Mouse (Mus musculus): ENCODE data around the gene Tmigd3. TPM values are rescaled to one million over a fixed set of nuclear protein-coding genes. Genes with fewer than 3 reads are reported as not detected.

Tmigd3 gene
- polyA plus RNA-seq, 1 experiment: not detected

- Histone ChIP-seq H3K36me3 (ENCODE audit: control insufficient read depth, insufficient read depth) (no peaks in the 10 kb centered on the region), H3K27me3 (ENCODE audit: control insufficient read depth, insufficient read depth, insufficient read length) (peaks cover 12% of the 10 kb centered on the region), H3K4me3 (ENCODE audit: insufficient read depth, poor library complexity, severe bottlenecking) (no peak overlapping the region), H3K79me2 (ENCODE audit: control insufficient read depth, insufficient read depth) (no peaks in the 10 kb centered on the region), H3K79me3 (ENCODE audit: low read depth) (no peaks in the 10 kb centered on the region), H3ac (ENCODE audit: control insufficient read depth, insufficient read length, low read depth) (no peak overlapping the region)
- TF ChIP-seq CTCF (IDR thresholded peaks at IDR 0.05; ENCODE audit: control insufficient read depth, insufficient read depth, insufficient read length): no peak
- no peak for TF ChIP-seq CEBPB (IDR thresholded peaks at IDR 0.05; ENCODE audit: low read depth)
- TF ChIP-seq FOSL1 (IDR thresholded peaks at IDR 0.05; ENCODE audit: insufficient read depth, low read length, poor library complexity, severe bottlenecking): no peak
- no peak for TF ChIP-seq MAX (IDR thresholded peaks at IDR 0.05)
- no peak for TF ChIP-seq USF1 (IDR thresholded peaks at IDR 0.05; ENCODE audit: low read depth)
- no peak for TF ChIP-seq MYOG (IDR thresholded peaks at IDR 0.05; ENCODE audit: control insufficient read depth, extremely low read depth, insufficient read length)
- TF ChIP-seq MYOD1 (IDR thresholded peaks at IDR 0.05; ENCODE audit: control insufficient read depth, insufficient read length, low read depth): no peak
Measured at GRCm38 (mm10) chr3:105846294-105847069, 24.2 kb upstream of the Tmigd3 start.

- H3K36me3 ChIP-seq (ENCODE audit: control insufficient read depth, insufficient read depth): no peaks in the 10 kb centered on the region
- H3K4me3 ChIP-seq (ENCODE audit: insufficient read depth, poor library complexity, severe bottlenecking): no peak overlapping the region
- TF ChIP-seq CTCF (IDR thresholded peaks at IDR 0.05; ENCODE audit: control insufficient read depth, insufficient read depth, insufficient read length) (no peak), MYOD1 (IDR thresholded peaks at IDR 0.05; ENCODE audit: control insufficient read depth, insufficient read length, low read depth) (no peak), FOSL1 (IDR thresholded peaks at IDR 0.05; ENCODE audit: insufficient read depth, low read length, poor library complexity, severe bottlenecking) (no peak), MYOG (IDR thresholded peaks at IDR 0.05; ENCODE audit: control insufficient read depth, extremely low read depth, insufficient read length) (no peak), USF1 (IDR thresholded peaks at IDR 0.05; ENCODE audit: low read depth) (no peak)
- no peaks in the 10 kb centered on the region for H3K79me2 ChIP-seq (ENCODE audit: control insufficient read depth, insufficient read depth)
- H3ac ChIP-seq (ENCODE audit: control insufficient read depth, insufficient read length, low read depth): no peak overlapping the region
- peaks cover 9% of the 10 kb centered on the region for H3K27me3 ChIP-seq (ENCODE audit: control insufficient read depth, insufficient read depth, insufficient read length)
- H3K79me3 ChIP-seq (ENCODE audit: low read depth): no peaks in the 10 kb centered on the region
Measured at GRCm38 (mm10) chr3:105853781-105854180, 16.9 kb upstream of the Tmigd3 start.

GRCm38 (mm10) chr3:105854786-105855185 lies 15.9 kb upstream of the Tmigd3 start:
- H3K4me3 ChIP-seq (ENCODE audit: insufficient read depth, poor library complexity, severe bottlenecking): no peak overlapping the region
- H3ac ChIP-seq (ENCODE audit: control insufficient read depth, insufficient read length, low read depth): no peak overlapping the region
- no peaks in the 10 kb centered on the region for H3K36me3 ChIP-seq (ENCODE audit: control insufficient read depth, insufficient read depth)
- peaks cover 12% of the 10 kb centered on the region for H3K27me3 ChIP-seq (ENCODE audit: control insufficient read depth, insufficient read depth, insufficient read length)
- TF ChIP-seq USF1 (IDR thresholded peaks at IDR 0.05; ENCODE audit: low read depth): no peak
- TF ChIP-seq MYOD1 (IDR thresholded peaks at IDR 0.05; ENCODE audit: control insufficient read depth, insufficient read length, low read depth): no peak
- no peak for TF ChIP-seq MAX (IDR thresholded peaks at IDR 0.05)
- no peak for TF ChIP-seq CEBPB (IDR thresholded peaks at IDR 0.05; ENCODE audit: low read depth)
- TF ChIP-seq CTCF (IDR thresholded peaks at IDR 0.05; ENCODE audit: control insufficient read depth, insufficient read depth, insufficient read length): no peak
- TF ChIP-seq MYOG (IDR thresholded peaks at IDR 0.05; ENCODE audit: control insufficient read depth, extremely low read depth, insufficient read length): no peak
- TF ChIP-seq FOSL1 (IDR thresholded peaks at IDR 0.05; ENCODE audit: insufficient read depth, low read length, poor library complexity, severe bottlenecking): no peak
- H3K79me3 ChIP-seq (ENCODE audit: low read depth): no peaks in the 10 kb centered on the region
- no peaks in the 10 kb centered on the region for H3K79me2 ChIP-seq (ENCODE audit: control insufficient read depth, insufficient read depth)

DNA sequence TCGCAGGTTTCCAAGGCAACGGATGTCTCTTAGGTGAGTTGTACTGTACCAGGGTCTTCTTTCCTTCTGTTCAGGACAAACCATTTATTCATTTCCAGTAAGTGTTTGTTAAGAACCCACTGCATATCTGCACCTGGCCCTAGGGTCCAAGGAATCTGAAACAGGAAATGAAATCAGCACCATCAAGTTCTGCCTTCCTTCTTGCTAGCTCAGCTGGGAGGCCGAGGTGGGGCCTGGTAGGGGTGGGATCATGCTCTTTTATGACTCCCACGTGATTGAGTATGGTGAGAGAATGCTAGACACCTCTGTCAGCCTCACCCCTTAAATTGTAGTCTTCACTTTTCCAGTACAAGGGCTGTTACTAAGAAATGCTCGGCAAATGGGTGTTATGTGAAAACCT lies 13.2 kb upstream of the Tmigd3 start:
- TF ChIP-seq CTCF (IDR thresholded peaks at IDR 0.05; ENCODE audit: control insufficient read depth, insufficient read depth, insufficient read length) (no peak), MYOG (IDR thresholded peaks at IDR 0.05; ENCODE audit: control insufficient read depth, extremely low read depth, insufficient read length) (no peak), USF1 (IDR thresholded peaks at IDR 0.05; ENCODE audit: low read depth) (no peak), CEBPB (IDR thresholded peaks at IDR 0.05; ENCODE audit: low read depth) (no peak), MYOD1 (IDR thresholded peaks at IDR 0.05; ENCODE audit: control insufficient read depth, insufficient read length, low read depth) (no peak), MAX (IDR thresholded peaks at IDR 0.05) (no peak), FOSL1 (IDR thresholded peaks at IDR 0.05; ENCODE audit: insufficient read depth, low read length, poor library complexity, severe bottlenecking) (no peak)
- Histone ChIP-seq H3K79me3 (ENCODE audit: low read depth) (no peaks in the 10 kb centered on the region), H3K4me3 (ENCODE audit: insufficient read depth, poor library complexity, severe bottlenecking) (no peak overlapping the region), H3K27me3 (ENCODE audit: control insufficient read depth, insufficient read depth, insufficient read length) (peaks cover 12% of the 10 kb centered on the region), H3K79me2 (ENCODE audit: control insufficient read depth, insufficient read depth) (no peaks in the 10 kb centered on the region), H3K36me3 (ENCODE audit: control insufficient read depth, insufficient read depth) (no peaks in the 10 kb centered on the region), H3ac (ENCODE audit: control insufficient read depth, insufficient read length, low read depth) (no peak overlapping the region)

DNA sequence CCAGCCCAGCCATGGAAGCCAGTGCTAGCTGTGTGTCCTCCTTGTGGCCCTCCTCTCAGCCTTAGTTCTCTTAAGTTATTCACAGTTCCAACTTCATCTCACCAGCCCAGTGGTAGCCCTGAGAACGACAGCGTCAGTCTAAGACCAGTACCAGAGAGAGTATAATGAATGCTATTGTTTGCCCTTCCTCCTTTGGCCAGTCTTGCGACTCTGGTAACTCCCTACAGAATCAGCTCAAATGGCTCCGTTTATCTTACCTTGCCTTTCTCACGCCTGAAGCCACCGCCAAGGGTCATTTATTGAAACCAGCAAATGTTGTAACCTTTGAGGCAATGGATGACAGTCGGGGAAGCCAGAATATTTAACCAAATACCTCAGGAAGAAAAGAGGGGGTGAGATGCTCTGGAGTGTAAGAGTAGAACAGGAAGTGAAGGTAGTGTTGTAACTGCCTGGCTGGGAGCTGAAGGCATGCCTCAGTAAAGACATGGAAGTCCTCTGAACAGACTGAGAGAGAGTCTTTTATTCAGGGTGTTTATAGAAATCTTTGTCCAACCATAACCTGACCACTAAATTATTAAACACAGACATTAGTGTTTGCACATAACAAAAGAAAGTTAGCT lies 8.8 kb upstream of the Tmigd3 start:
- Histone ChIP-seq H3K79me3 (ENCODE audit: low read depth) (no peaks in the 10 kb centered on the region), H3K4me3 (ENCODE audit: insufficient read depth, poor library complexity, severe bottlenecking) (no peak overlapping the region), H3K27me3 (ENCODE audit: control insufficient read depth, insufficient read depth, insufficient read length) (peaks cover 8% of the 10 kb centered on the region), H3K79me2 (ENCODE audit: control insufficient read depth, insufficient read depth) (no peaks in the 10 kb centered on the region), H3ac (ENCODE audit: control insufficient read depth, insufficient read length, low read depth) (no peak overlapping the region), H3K36me3 (ENCODE audit: control insufficient read depth, insufficient read depth) (no peaks in the 10 kb centered on the region)
- TF ChIP-seq MYOG (IDR thresholded peaks at IDR 0.05; ENCODE audit: control insufficient read depth, extremely low read depth, insufficient read length): no peak
